26 mouse cellular contexts compared by ENCODE assay signal in genomic region chr9:23168149-23168548, GRCm38 (mm10). TPM values are rescaled to one million over a fixed set of nuclear protein-coding genes. Genes with fewer than 3 reads are reported as not detected.
DNase-seq lines count a peak whose midpoint lies in the region; ATAC-seq and TF ChIP-seq lines count a peak whose summit lies in the region.
"Had no signal": no experiment of that assay in that cellular context is flagged by ENCODE, and none has a peak within 500 bp of the region (broad histone marks: within the 10 kb centered on the region; RNA-seq: fewer than 3 reads in every experiment).

No protein-coding gene starts in this region.

- no peaks in the 10 kb centered on the region; the same call in 1 of the 2 replicates for H3K4me1 ChIP-seq in lung, embryonic 16.5 days (replicated peaks; ENCODE audit: control insufficient read depth, insufficient read depth, low read length)
- H3K4me1 ChIP-seq: forebrain, embryonic 10.5 days; intestine, embryonic 15.5 days; kidney, embryonic 15.5 days; limb, embryonic 13.5 days; liver, embryonic 12.5 days; neural tube, embryonic 12.5 days had no signal

- no peak overlapping the region for H3K4me3 ChIP-seq in lung, embryonic 16.5 days (ENCODE audit: low read length)
- H3K4me3 ChIP-seq in myocyte = no peak overlapping the region
- H3K4me3 ChIP-seq: forebrain, embryonic 10.5 days; heart, embryonic 15.5 days; hindbrain, embryonic 10.5 days; intestine, embryonic 15.5 days; kidney, embryonic 15.5 days; limb, embryonic 13.5 days; liver, embryonic 12.5 days; neural tube, embryonic 12.5 days had no signal

- H3ac ChIP-seq in myocyte (ENCODE audit: control insufficient read depth, insufficient read length) = no peak overlapping the region

- no peak overlapping the region for H3K4me2 ChIP-seq in lung, embryonic 16.5 days (ENCODE audit: low read depth, low read length)
- peak overlapping the region; percentile 64 for H3K4me2 ChIP-seq in myocyte (ENCODE audit: low read depth)
- H3K4me2 ChIP-seq: heart, embryonic 15.5 days; intestine, embryonic 15.5 days; kidney, embryonic 15.5 days; limb, embryonic 13.5 days; liver, embryonic 12.5 days; neural tube, embryonic 12.5 days had no signal

- DNase-seq in heart, adult 11 months = peak; percentile 62
- DNase-seq in heart, postnatal 10 days = no peak
- no peak for DNase-seq in lung, postnatal 14 days
- peak; percentile 11 for DNase-seq in MN1 (ENCODE audit: low spot score)
- DNase-seq in right cerebral cortex, postnatal 36 days (ENCODE audit: low spot score in 2 of 2) = no peak
- DNase-seq: adrenal gland, postnatal 14 days; cerebellum, postnatal 36 days; gastrocnemius, postnatal 36 days; kidney, postnatal 4 days; midbrain, embryonic 14.5 days; retina, postnatal 1 day; right cerebral cortex, postnatal 4 days; thymus, postnatal 25 days had no signal

- TF ChIP-seq POLR2A in myocyte (IDR thresholded peaks at IDR 0.05; ENCODE audit: insufficient read length, low read depth) = no peak

- WGBS in lung, embryonic 16.5 days = 29% methylated on average over 4 of the region's 4 CpGs

- H3K9me3 ChIP-seq in lung, embryonic 16.5 days (ENCODE audit: control insufficient read depth, low read length) = no peaks in the 10 kb centered on the region
- H3K9me3 ChIP-seq: forebrain, embryonic 10.5 days; heart, embryonic 15.5 days; hindbrain, embryonic 10.5 days; intestine, embryonic 15.5 days; kidney, embryonic 15.5 days; limb, embryonic 13.5 days; liver, embryonic 12.5 days; neural tube, embryonic 12.5 days had no signal

- H3K36me3 ChIP-seq in lung, embryonic 16.5 days (ENCODE audit: control insufficient read depth, insufficient read depth, low read length) = no peaks in the 10 kb centered on the region
- H3K36me3 ChIP-seq in myocyte (ENCODE audit: control insufficient read depth, insufficient read depth) = no peaks in the 10 kb centered on the region
- H3K36me3 ChIP-seq: forebrain, embryonic 10.5 days; heart, embryonic 15.5 days; hindbrain, embryonic 10.5 days; intestine, embryonic 15.5 days; kidney, embryonic 15.5 days; limb, embryonic 13.5 days; liver, embryonic 12.5 days; neural tube, embryonic 12.5 days had no signal

- intact Hi-C loops in heart, postnatal 10 days (cut with DNase I) = no loop called here

- no peaks in the 10 kb centered on the region for H3K79me2 ChIP-seq in myocyte (ENCODE audit: control insufficient read depth, insufficient read depth)

- H3K27me3 ChIP-seq in lung, embryonic 16.5 days (ENCODE audit: control insufficient read depth, insufficient read depth, low read depth, low read length) = no peaks in the 10 kb centered on the region
- H3K27me3 ChIP-seq in myocyte (ENCODE audit: control insufficient read depth, insufficient read depth, insufficient read length) = no peaks in the 10 kb centered on the region
- H3K27me3 ChIP-seq: heart, embryonic 15.5 days; intestine, embryonic 15.5 days; kidney, embryonic 15.5 days; limb, embryonic 13.5 days; liver, embryonic 12.5 days; neural tube, embryonic 12.5 days had no signal

- H3K9ac ChIP-seq in lung, embryonic 16.5 days (ENCODE audit: low read length) = no peak overlapping the region
- H3K9ac ChIP-seq: heart, embryonic 15.5 days; intestine, embryonic 15.5 days; kidney, embryonic 15.5 days; limb, embryonic 13.5 days; liver, embryonic 12.5 days; neural tube, embryonic 12.5 days had no signal

- H3K27ac ChIP-seq in lung, embryonic 16.5 days (ENCODE audit: low read length) = no peak overlapping the region
- H3K27ac ChIP-seq: forebrain, embryonic 10.5 days; heart, embryonic 15.5 days; hindbrain, embryonic 10.5 days; intestine, embryonic 15.5 days; kidney, embryonic 15.5 days; limb, embryonic 13.5 days; liver, embryonic 12.5 days; neural tube, embryonic 12.5 days had no signal

- ATAC-seq in lung, embryonic 16.5 days (ENCODE audit: low read depth) = peak; percentile 34; the same call in 1 of the 2 replicates
- ATAC-seq: forebrain, embryonic 16.5 days; hindbrain, embryonic 16.5 days; intestine, embryonic 15.5 days; liver, embryonic 12.5 days had no signal

TF ChIP-seq in myocyte, 11 proteins besides CTCF, POLR2A, EP300 and RAD21:
- no peak for TF ChIP-seq MAX (IDR thresholded peaks at IDR 0.05; ENCODE audit: low read depth)
- peak in 2 of 3 experiments; percentile 45 to 65 for TF ChIP-seq MYOD1 (IDR thresholded peaks at IDR 0.05; ENCODE audit: control insufficient read depth in 1 of 3, insufficient read length in 2 of 3, low read depth in 2 of 3)
- TF ChIP-seq CEBPB (IDR thresholded peaks at IDR 0.05; ENCODE audit: insufficient read depth, poor library complexity, severe bottlenecking) = no peak
- TF ChIP-seq TCF12 (IDR thresholded peaks at IDR 0.05; ENCODE audit: insufficient read depth, poor library complexity, severe bottlenecking) = no peak

RNA-seq across cellular contexts. Expression of gene Bmper, which starts 54.7 kb away (rescaled TPM):
- total RNA-seq in heart, postnatal 10 days (2021) = 1 to 10 TPM; 3.5 to 4.3 TPM
- 30.6 and 31.9 TPM in 2 replicates for polyA plus RNA-seq in lung, embryonic 16.5 days (2015; fragmentation: Nextera tagmentation; extraction: Ambion mirVana)
- polyA plus RNA-seq in myocyte (2012; fragmentation: generic; extraction: Trizol) = 2.2 TPM
- total RNA-seq: megakaryocyte-erythroid progenitor cell, adult 5-6 weeks had no signal

Comparison
In these comparisons a context has a peak if more than half of its experiments do, and no peak if none do; other contexts are left out.
1. DNase-seq: peak in heart, adult 11 months (single experiment) and MN1 (single experiment); none in heart, postnatal 10 days (0 of 2), lung, postnatal 14 days (single experiment) and right cerebral cortex, postnatal 36 days (0 of 2).